Mouse (Mus musculus): Measurements from ENCODE around the gene Foxo6.

GRCm38 (mm10) chr4:120229505-120230255, 57.5 kb downstream of the Foxo6 start:
- no peak for TF ChIP-seq CTCF (IDR thresholded peaks at IDR 0.05; ENCODE audit: low read depth, low read length)
- TF ChIP-seq EP300 (IDR thresholded peaks at IDR 0.05; ENCODE audit: insufficient read depth, low read depth, low read length) = no peak
